Mouse (Mus musculus) midbrain, embryonic 15.5 days (tissue): ENCODE results near the gene Polg2. TPM values are rescaled to one million over a fixed set of nuclear protein-coding genes. Genes with fewer than 3 reads are reported as not detected.
A peak's percentile ranks its signal among the peaks of the same experiment; 100 is the strongest.

Source experiments
- ATAC-seq: fragments of 200-750 bp; cut with Nextera tagmentation; replicated peaks from 2 replicates; pipeline ENCODE4 v1.8.0; 2017; ENCODE audit warnings: moderate TSS enrichment
- H3K27ac ChIP-seq: fragments of 300-500 bp; sonication (generic); 2 replicates; pipeline ENCODE4 v1.5.1; 2015; ENCODE audit warnings: mild to moderate bottlenecking, inconsistent platforms
- H3K27me3 ChIP-seq: fragments of 300-500 bp; sonication (generic); replicated peaks from 2 replicates; pipeline ENCODE4 v1.6.1; 2015; ENCODE audit warnings: inconsistent platforms
- H3K36me3 ChIP-seq: fragments of 300-500 bp; sonication (generic); replicated peaks from 2 replicates; pipeline ENCODE4 v1.6.1; 2015; ENCODE audit warnings: inconsistent platforms
- H3K4me1 ChIP-seq: fragments of 300-500 bp; sonication (generic); 2 replicates; pipeline ENCODE4 v1.6.1; 2015; ENCODE audit warnings: inconsistent platforms
- H3K4me2 ChIP-seq: fragments of 300-500 bp; sonication (generic); 2 replicates; pipeline ENCODE4 v1.6.1; 2015; ENCODE audit warnings: inconsistent platforms, mild to moderate bottlenecking, moderate library complexity
- H3K4me3 ChIP-seq: fragments of 300-500 bp; sonication (generic); 2 replicates; pipeline ENCODE4 v1.5.1; 2015; ENCODE audit warnings: mild to moderate bottlenecking, inconsistent platforms
- H3K9ac ChIP-seq: fragments of 300-500 bp; sonication (generic); 2 replicates; pipeline ENCODE4 v1.6.1; 2015; ENCODE audit warnings: mild to moderate bottlenecking, inconsistent platforms
- H3K9me3 ChIP-seq: fragments of 300-500 bp; sonication (generic); 2 replicates; pipeline ENCODE4 v1.6.1; 2016; ENCODE audit warnings: inconsistent platforms
- WGBS: fragments of 180-500 bp; shearing (Covaris S2); methylation state at CpG from one replicate; pipeline ENCODE4 v1.1.7; 2015; ENCODE audit warnings: mixed read lengths; 5-methylcytosine and 5-hydroxymethylcytosine counted together
- polyA plus RNA-seq: library from polyadenylated mRNA; unstranded; fragments of >200 nt; fragmentation: Nextera tagmentation; extraction: Ambion mirVana; gene quantifications from 2 replicates; pipeline ENCODE4 v1.2.1, GENCODE M21; 2015

The Polg2 gene
- polyA plus RNA-seq, 1 experiment from 2014 or later = 10.4 TPM

GRCm38 (mm10) chr11:106777395-106777794 lies 1.9 kb downstream of the Polg2 start:
- WGBS = 98% methylated on average over 3 of the region's 3 CpGs
- Histone ChIP-seq H3K27ac (no peak overlapping the region), H3K4me2 (no peak overlapping the region), H3K9ac (no peak overlapping the region), H3K4me3 (no peak overlapping the region), H3K4me1 (peaks cover 28% of the 10 kb centered on the region), H3K9me3 (no peaks in the 10 kb centered on the region), H3K27me3 (no peaks in the 10 kb centered on the region), H3K36me3 (peaks cover 28% of the 10 kb centered on the region)
- no peak for ATAC-seq

- no peak for ATAC-seq
- WGBS = 97% methylated on average over 4 of the region's 4 CpGs
- H3K9me3 ChIP-seq = no peaks in the 10 kb centered on the region
- H3K4me3 ChIP-seq = no peak overlapping the region
- H3K4me2 ChIP-seq = no peak overlapping the region
- H3K9ac ChIP-seq = no peak overlapping the region
- H3K27ac ChIP-seq = no peak overlapping the region
- H3K27me3 ChIP-seq = no peaks in the 10 kb centered on the region
- H3K36me3 ChIP-seq = peaks cover 28% of the 10 kb centered on the region; the same call in 1 of the 2 replicates
- peaks cover 28% of the 10 kb centered on the region for H3K4me1 ChIP-seq
These were observed 2.4 kb downstream of the Polg2 start for GRCm38 (mm10) chr11:106776960-106777359.

GRCm38 (mm10) chr11:106773061-106773460 lies 6.3 kb downstream of the Polg2 start:
- Histone ChIP-seq H3K4me2 (no peak overlapping the region), H3K27me3 (no peaks in the 10 kb centered on the region), H3K4me1 (peaks cover 8% of the 10 kb centered on the region; the same call in 1 of the 2 replicates), H3K27ac (no peak overlapping the region), H3K4me3 (no peak overlapping the region), H3K36me3 (peaks cover 32% of the 10 kb centered on the region), H3K9me3 (no peaks in the 10 kb centered on the region), H3K9ac (no peak overlapping the region)
- 92% methylated on average over 9 of the region's 9 CpGs for WGBS
- ATAC-seq = no peak

GRCm38 (mm10) chr11:106770195-106770974 lies 9.0 kb downstream of the Polg2 start:
- no peak for ATAC-seq
- Histone ChIP-seq H3K36me3 (peaks cover 45% of the 10 kb centered on the region), H3K9me3 (no peaks in the 10 kb centered on the region), H3K27me3 (no peaks in the 10 kb centered on the region), H3K4me2 (no peak overlapping the region), H3K9ac (no peak overlapping the region), H3K27ac (no peak overlapping the region), H3K4me1 (no peaks in the 10 kb centered on the region), H3K4me3 (no peak overlapping the region)
- WGBS = 96% methylated on average over 9 of the region's 9 CpGs

GRCm38 (mm10) chr11:106767516-106767915 lies 11.8 kb downstream of the Polg2 start:
- no peaks in the 10 kb centered on the region for H3K27me3 ChIP-seq
- H3K4me1 ChIP-seq = no peaks in the 10 kb centered on the region
- 94% methylated on average over 4 of the region's 4 CpGs for WGBS
- H3K9ac ChIP-seq = no peak overlapping the region
- H3K9me3 ChIP-seq = no peaks in the 10 kb centered on the region
- H3K4me3 ChIP-seq = no peak overlapping the region
- no peak overlapping the region for H3K27ac ChIP-seq
- H3K36me3 ChIP-seq = peaks cover 27% of the 10 kb centered on the region
- no peak overlapping the region for H3K4me2 ChIP-seq
- no peak for ATAC-seq

GRCm38 (mm10) chr11:106766611-106767162 lies 12.7 kb downstream of the Polg2 start:
- WGBS = 91% methylated on average over 4 of the region's 4 CpGs
- no peak overlapping the region for H3K4me3 ChIP-seq
- H3K9me3 ChIP-seq = no peaks in the 10 kb centered on the region
- peaks cover 22% of the 10 kb centered on the region for H3K36me3 ChIP-seq
- no peak overlapping the region for H3K4me2 ChIP-seq
- no peak for ATAC-seq
- no peak overlapping the region for H3K27ac ChIP-seq
- no peak overlapping the region for H3K9ac ChIP-seq
- H3K4me1 ChIP-seq = no peaks in the 10 kb centered on the region
- H3K27me3 ChIP-seq = no peaks in the 10 kb centered on the region

GRCm38 (mm10) chr11:106762800-106763185 lies 16.5 kb downstream of the Polg2 start:
- Histone ChIP-seq H3K4me2 (no peak overlapping the region), H3K27me3 (no peaks in the 10 kb centered on the region), H3K9ac (no peak overlapping the region), H3K4me3 (no peak overlapping the region), H3K36me3 (peaks cover 12% of the 10 kb centered on the region; the same call in 1 of the 2 replicates), H3K27ac (no peak overlapping the region), H3K9me3 (no peaks in the 10 kb centered on the region), H3K4me1 (no peaks in the 10 kb centered on the region)
- no peak for ATAC-seq
- WGBS = 81% methylated on average over 9 of the region's 9 CpGs

- Histone ChIP-seq H3K9me3 (no peaks in the 10 kb centered on the region), H3K4me3 (no peak overlapping the region), H3K36me3 (peaks cover 8% of the 10 kb centered on the region; the same call in 1 of the 2 replicates), H3K9ac (no peak overlapping the region), H3K4me2 (no peak overlapping the region), H3K27ac (0 out of 2 replicates have a peak overlapping the region, but pooled peaks have one; percentile 24), H3K4me1 (no peaks in the 10 kb centered on the region), H3K27me3 (no peaks in the 10 kb centered on the region)
- no peak for ATAC-seq
- 43% methylated on average over 5 of the region's 5 CpGs for WGBS
These were observed 17.1 kb downstream of the Polg2 start for GRCm38 (mm10) chr11:106762139-106762799.

GRCm38 (mm10) chr11:106760511-106760910 lies 18.8 kb downstream of the Polg2 start:
- no peaks in the 10 kb centered on the region for H3K9me3 ChIP-seq
- no peaks in the 10 kb centered on the region for H3K36me3 ChIP-seq
- no peak for ATAC-seq
- no peaks in the 10 kb centered on the region for H3K4me1 ChIP-seq
- no peak overlapping the region for H3K27ac ChIP-seq
- H3K4me3 ChIP-seq = no peak overlapping the region
- H3K9ac ChIP-seq = no peak overlapping the region
- no peaks in the 10 kb centered on the region for H3K27me3 ChIP-seq
- no peak overlapping the region for H3K4me2 ChIP-seq
- WGBS = 95% methylated on average over 5 of the region's 5 CpGs

GRCm38 (mm10) chr11:106759028-106759427 lies 20.3 kb downstream of the Polg2 start:
- H3K27ac ChIP-seq = no peak overlapping the region
- WGBS = 92% methylated on average over 3 of the region's 3 CpGs
- H3K4me2 ChIP-seq = no peak overlapping the region
- no peak overlapping the region for H3K4me3 ChIP-seq
- no peaks in the 10 kb centered on the region for H3K27me3 ChIP-seq
- H3K9me3 ChIP-seq = no peaks in the 10 kb centered on the region
- H3K36me3 ChIP-seq = no peaks in the 10 kb centered on the region
- H3K9ac ChIP-seq = no peak overlapping the region
- ATAC-seq = no peak
- no peaks in the 10 kb centered on the region for H3K4me1 ChIP-seq

- H3K27me3 ChIP-seq = no peaks in the 10 kb centered on the region
- no peak overlapping the region for H3K9ac ChIP-seq
- H3K36me3 ChIP-seq = no peaks in the 10 kb centered on the region
- no peaks in the 10 kb centered on the region for H3K4me1 ChIP-seq
- H3K4me3 ChIP-seq = no peak overlapping the region
- H3K9me3 ChIP-seq = no peaks in the 10 kb centered on the region
- H3K4me2 ChIP-seq = no peak overlapping the region
- ATAC-seq = no peak
- 36% methylated on average over 5 of the region's 5 CpGs for WGBS
- no peak overlapping the region for H3K27ac ChIP-seq
These were observed 23.8 kb downstream of the Polg2 start for GRCm38 (mm10) chr11:106755583-106755982.

GRCm38 (mm10) chr11:106753314-106753713 lies 26.0 kb downstream of the Polg2 start:
- ATAC-seq = no peak
- Histone ChIP-seq H3K4me2 (no peak overlapping the region), H3K9ac (no peak overlapping the region), H3K9me3 (no peaks in the 10 kb centered on the region), H3K36me3 (no peaks in the 10 kb centered on the region), H3K27me3 (no peaks in the 10 kb centered on the region), H3K4me1 (no peaks in the 10 kb centered on the region), H3K27ac (no peak overlapping the region), H3K4me3 (no peak overlapping the region)
- 87% methylated on average over 6 of the region's 6 CpGs for WGBS
